Mouse (Mus musculus) thymus, postnatal 25 days (tissue): ENCODE data around the gene Egfl8.

Source experiments
- DNase-seq: peaks from one replicate; pipeline ENCODE4 v3.0.0; 2022

Egfl8 gene

DNA sequence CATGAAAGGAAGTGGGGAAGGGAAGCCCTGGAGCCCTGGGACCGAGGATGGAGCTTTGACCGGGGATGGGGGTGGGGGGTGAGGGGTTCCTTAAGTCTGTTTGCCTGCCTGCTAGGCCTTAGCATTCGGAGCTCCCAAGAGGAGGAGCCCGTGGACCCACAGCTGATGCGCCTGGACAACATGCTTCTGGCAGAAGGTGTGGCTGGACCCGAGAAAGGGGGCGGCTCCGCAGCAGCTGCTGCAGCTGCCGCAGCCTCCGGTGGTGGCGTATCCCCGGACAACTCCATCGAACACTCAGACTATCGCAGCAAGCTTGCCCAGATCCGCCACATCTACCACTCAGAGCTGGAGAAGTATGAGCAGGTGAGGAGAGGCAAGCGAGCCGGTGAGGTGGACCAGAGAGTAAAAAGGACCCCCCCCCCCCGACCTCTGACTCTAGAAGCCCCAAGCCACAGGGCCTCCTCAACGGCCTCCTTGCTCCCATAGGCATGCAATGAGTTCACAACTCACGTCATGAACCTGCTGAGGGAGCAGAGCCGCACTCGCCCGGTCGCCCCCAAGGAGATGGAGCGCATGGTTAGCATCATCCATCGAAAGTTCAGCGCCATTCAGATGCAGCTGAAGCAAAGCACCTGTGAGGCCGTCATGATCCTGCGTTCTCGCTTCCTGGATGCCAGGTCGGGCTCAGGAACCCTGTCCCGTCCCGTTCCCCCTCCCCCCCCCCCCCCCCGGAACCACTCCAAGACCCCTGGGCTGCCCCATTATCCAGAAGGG is 21.8 kb downstream of the Egfl8 start:
- no peak for DNase-seq

GRCm38 (mm10) chr17:34592581-34593549 is 22.9 kb downstream of the Egfl8 start:
- DNase-seq = peak; percentile 34

DNA sequence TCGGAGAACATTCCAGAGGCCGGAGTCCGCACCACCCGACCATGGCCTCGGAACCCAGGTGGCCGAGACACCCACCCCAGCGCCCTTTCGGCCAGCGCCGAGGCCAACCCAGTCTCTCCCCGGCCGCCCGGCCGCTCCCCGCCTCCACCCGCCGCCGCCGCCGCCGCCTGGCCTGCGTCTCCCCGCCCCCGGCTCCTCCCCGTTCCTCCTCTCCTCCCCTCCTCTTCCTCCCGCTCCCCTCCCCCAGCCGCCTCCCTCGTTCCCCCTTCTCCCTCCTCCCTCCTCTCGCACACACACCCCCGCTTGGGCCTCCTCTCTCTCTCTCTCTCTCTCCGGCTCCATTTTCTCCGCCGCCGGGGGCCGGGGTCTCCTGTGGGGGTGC is 23.8 kb downstream of the Egfl8 start:
- peak; percentile 91 for DNase-seq

GRCm38 (mm10) chr17:34591029-34591993 is 24.5 kb downstream of the Egfl8 start, which contains the start of gene Pbx2:
Pbx2 (plus strand) TSS chr17:34591266.
- DNase-seq = peak; percentile 63

DNA sequence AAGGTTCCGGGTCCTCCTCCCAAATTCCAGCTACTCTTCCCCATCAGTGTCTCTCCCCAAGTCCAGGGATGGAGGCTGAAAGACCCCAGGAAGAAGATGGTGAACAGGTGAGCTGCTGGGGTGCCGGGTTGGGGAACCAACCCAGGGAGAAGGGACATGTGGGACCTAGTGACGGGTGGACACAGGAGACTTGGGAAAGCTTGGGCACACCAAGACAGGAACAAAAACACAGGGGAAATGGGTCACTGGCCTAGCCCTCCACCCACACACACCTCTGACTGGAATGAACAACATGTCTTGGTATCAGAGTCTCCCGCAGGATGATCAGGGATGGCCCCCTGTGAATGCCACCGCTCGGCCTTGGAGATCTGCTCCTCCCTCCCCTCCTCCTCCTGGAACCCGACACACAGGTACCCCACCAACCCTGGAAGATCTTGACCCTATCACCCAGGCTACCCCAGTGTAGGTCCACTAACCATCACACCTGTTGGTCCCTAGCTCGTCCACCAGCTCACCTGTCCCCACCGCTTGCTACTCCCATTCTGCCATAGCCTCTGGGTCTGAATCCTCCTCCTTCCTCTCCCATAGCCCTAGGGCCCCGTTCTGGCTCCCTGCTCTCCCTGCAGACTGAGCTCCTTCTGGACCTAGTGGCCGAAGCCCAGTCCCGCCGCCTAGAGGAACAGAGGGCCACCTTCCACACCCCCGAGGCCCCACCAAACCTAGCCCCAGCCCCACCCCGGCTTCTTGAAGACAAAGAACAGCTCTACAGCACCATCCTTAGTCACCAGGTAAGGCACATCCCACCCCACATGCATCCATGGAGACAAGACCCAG is 25.4 kb downstream of the Egfl8 start:
- DNase-seq = peak; percentile 45

DNA sequence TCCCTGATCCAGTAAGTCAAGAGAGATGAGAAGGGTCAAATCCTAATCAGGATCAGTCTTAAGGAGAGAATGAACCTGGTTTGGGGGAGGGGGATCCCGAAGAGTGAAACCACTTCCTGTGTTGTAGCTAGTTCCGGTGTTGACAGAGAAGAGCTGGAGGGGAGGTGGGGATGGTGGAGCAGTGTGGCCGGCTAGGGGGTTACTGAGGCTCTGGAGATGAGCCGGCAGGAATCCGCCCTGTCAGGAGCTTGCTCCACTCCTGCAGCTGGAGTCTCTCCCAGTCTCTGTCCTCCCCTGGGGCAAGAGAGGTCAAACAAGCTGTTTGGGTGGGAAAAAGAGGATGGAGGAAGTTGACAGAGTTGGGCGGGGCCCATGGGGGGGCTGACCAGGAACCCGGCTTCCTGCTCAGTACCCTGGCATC is 26.1 kb downstream of the Egfl8 start, which contains the start of gene Gpsm3:
Gene Gpsm3 (plus strand): TSS at position 126 of the 421 bp plus-strand sequence.
- DNase-seq = peak; percentile 83

DNA sequence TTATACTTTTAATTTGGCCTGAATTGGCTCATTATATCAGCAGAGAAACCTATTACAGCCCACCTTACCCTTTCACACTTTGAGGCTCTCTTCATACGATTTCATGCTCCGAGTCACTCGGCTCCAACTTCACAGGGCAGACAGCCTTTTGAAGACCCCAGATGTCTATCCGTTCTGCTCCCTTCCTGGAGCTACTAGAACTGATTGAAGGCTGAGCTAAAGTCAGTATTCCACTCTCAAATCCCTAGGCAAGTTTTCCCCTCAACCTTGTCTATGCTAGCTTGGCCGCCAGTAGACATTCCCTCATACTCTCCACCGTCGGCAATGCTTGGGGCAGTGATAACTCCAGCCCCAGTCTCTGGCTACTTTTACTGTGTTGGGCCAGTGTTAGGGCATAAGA is 26.6 kb downstream of the Egfl8 start:
- DNase-seq = peak; percentile 52

- DNase-seq = peak; percentile 39
Measured at GRCm38 (mm10) chr17:34588767-34589166, 27.0 kb downstream of the Egfl8 start.

DNA sequence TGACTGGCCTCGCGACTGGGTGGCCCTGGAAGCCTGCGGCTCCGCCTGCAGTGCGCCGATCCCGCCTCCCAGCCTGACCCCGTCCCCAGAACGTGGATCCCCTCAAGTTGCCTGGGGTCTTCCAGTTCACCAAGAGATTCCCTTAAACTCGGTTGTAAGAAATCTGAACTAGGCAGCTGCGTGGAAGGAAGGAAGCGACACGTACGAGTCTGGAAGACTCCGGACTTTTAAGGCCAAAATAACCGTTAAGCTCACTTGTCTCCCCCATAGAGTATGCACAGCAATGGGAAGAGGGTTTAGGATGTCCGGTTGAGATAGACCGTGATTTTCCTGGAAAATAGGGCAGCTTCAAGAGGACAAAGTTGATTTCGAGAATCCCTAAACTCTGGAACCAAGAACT is 28.0 kb downstream of the Egfl8 start:
- no peak for DNase-seq

GRCm38 (mm10) chr17:34587423-34587811 is 28.4 kb downstream of the Egfl8 start:
- peak; percentile 98 for DNase-seq

GRCm38 (mm10) chr17:34586796-34587422 is 28.9 kb downstream of the Egfl8 start:
- peak; percentile 58 for DNase-seq

GRCm38 (mm10) chr17:34585877-34586771 is 29.6 kb downstream of the Egfl8 start:
- no peak for DNase-seq

DNA sequence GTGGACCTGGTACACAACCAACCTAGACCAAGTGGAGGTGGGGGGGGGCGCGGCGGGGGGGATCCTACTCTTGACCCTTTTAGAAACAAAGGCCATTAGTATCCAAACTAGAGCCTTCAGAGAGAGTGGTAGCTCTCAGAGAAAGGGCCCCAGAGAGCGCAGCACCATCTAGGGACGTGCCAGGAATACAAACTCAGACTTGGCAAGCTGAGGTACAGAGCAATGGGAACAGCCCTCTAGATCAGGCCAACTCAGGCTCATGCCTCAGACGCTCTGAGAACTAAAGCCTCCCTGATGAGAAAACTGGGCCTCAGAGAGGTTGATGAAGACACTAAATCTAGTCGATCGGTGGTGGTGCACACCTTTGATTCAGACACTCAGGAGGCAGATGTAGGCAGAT is 30.6 kb downstream of the Egfl8 start:
- no peak for DNase-seq

- no peak for DNase-seq
Measured at GRCm38 (mm10) chr17:34583819-34584218, 32.0 kb downstream of the Egfl8 start.

DNA sequence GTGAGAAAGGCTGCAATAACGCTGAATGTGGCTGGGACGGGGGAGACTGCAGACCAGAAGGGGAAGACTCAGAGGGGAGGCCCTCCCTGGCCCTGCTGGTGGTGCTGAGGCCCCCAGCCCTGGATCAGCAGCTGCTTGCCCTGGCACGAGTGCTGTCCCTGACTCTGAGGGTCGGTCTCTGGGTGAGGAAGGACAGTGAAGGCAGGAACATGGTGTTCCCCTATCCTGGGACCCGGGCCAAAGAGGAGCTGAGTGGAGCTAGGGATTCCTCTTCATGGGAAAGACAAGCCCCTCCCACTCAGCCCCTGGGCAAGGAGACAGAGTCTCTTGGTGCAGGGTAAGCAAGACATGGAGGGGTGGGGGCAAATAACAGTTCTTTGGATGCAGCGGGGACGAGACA is 32.4 kb downstream of the Egfl8 start:
- no peak for DNase-seq

- DNase-seq = no peak
Measured at GRCm38 (mm10) chr17:34582528-34582927, 33.2 kb downstream of the Egfl8 start.

GRCm38 (mm10) chr17:34578070-34578469 is 37.7 kb downstream of the Egfl8 start:
- DNase-seq = no peak

GRCm38 (mm10) chr17:34576577-34576976 is 39.2 kb downstream of the Egfl8 start:
- no peak for DNase-seq

GRCm38 (mm10) chr17:34572361-34572760 is 43.4 kb downstream of the Egfl8 start:
- no peak for DNase-seq

DNA sequence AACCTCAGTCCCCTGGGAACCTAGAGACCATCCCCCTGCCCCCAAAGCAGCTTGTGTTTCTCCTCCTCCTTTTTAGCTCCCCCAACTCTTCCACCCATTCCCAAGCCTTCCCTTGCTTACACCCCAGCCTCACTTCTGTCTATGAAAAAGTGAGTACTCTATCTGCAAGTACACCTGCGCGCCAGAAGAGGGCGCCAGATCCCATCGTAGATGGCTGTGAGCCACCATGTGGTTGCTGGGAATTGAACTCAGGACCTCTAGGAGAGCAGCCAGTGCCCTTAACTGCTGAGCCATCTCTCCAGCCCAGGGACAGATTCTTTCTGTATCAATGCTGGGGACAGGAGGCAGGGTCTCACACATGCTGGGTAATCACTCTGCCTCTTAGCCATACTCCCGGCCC is 43.9 kb downstream of the Egfl8 start:
- DNase-seq = peak; percentile 43
